Mouse (Mus musculus) liver, postnatal 0 days (tissue): ENCODE results near the gene Twf2.

Experiments used
- CTCF ChIP-seq: sonication (generic); IDR thresholded peaks from 2 replicates; pipeline ENCODE4 v1.5.1; 2016; ENCODE audit warnings: antibody characterized with exemption, low read depth
- EP300 ChIP-seq: IDR thresholded peaks from 2 replicates; pipeline ENCODE4 v1.6.1; 2016; ENCODE audit warnings: antibody characterized with exemption, low read depth, mild to moderate bottlenecking

DNA sequence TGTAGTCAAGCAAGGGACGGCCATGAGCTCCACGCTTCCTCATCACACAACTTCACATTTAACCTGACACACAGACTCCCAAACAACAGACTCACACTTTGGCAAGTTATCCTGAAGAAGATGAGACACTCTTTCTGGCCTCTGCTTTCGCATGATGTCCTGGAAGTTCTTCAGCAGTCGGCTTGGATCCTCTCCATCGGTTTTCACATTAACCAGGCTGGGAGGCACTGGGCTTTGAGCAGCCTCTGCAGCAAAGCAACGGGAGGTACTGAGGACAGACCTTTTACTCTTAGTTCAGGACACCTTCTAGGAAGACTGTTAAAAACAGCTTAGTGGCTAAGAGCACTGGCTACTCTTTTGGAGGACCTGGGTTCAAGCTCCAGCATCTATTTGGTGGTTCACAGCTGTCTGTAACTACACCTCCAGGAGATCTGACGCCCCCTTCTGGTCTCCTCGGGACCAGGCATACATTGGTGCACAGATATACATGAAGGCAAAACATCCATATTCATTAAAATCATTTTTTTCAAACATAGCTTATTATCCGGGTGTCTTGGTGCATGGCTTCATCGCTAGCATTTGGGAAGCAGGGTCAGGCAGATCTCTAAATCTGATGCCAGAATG lies 38.7 kb downstream of the Twf2 start:
- TF ChIP-seq CTCF = peak; percentile 22
- TF ChIP-seq EP300 = no peak
